Mouse (Mus musculus): ENCODE measurements around the gene Tubb2b. TPM values are rescaled to one million over a fixed set of nuclear protein-coding genes. Genes with fewer than 3 reads are reported as not detected.
A peak's percentile ranks its signal among the peaks of the same experiment; 100 is the strongest.

The Tubb2b gene
- total and polyA plus RNA-seq, 2 experiments from 2014 or later: 937 to 4,995 TPM

- no peaks in the 10 kb centered on the region for H3K36me3 ChIP-seq (ENCODE audit: insufficient read depth, low read length)
- no peaks in the 10 kb centered on the region for H3K9me3 ChIP-seq (ENCODE audit: low read length)
- H3K27me3 ChIP-seq (ENCODE audit: insufficient read depth, low read length): no peaks in the 10 kb centered on the region
- TF ChIP-seq CTCF (IDR thresholded peaks at IDR 0.05): peak; percentile 52
- 88% methylated on average over 3 of the region's 3 CpGs for WGBS
- no peak overlapping the region for H3K4me3 ChIP-seq (ENCODE audit: low read depth, low read length)
- H3K4me2 ChIP-seq (ENCODE audit: low read depth, low read length, poor library complexity, severe bottlenecking): no peak overlapping the region
- ATAC-seq (ENCODE audit: low FRiP score): no peak
- H3K27ac ChIP-seq (ENCODE audit: low read depth, low read length): no peak overlapping the region
- H3K4me1 ChIP-seq (ENCODE audit: insufficient read depth, low read length): no peaks in the 10 kb centered on the region
- no peak for DNase-seq (ENCODE audit: low spot score)
- H3K9ac ChIP-seq (replicated peaks; ENCODE audit: low read length, poor library complexity, severe bottlenecking): no peak overlapping the region
Observed at GRCm38 (mm10) chr13:34157596-34158157, 27.4 kb upstream of the Tubb2b start.

GRCm38 (mm10) chr13:34156840-34157185 is 26.5 kb upstream of the Tubb2b start:
- Histone ChIP-seq H3K9me3 (ENCODE audit: low read length) (no peaks in the 10 kb centered on the region), H3K4me2 (ENCODE audit: low read depth, low read length, poor library complexity, severe bottlenecking) (no peak overlapping the region), H3K4me1 (ENCODE audit: insufficient read depth, low read length) (no peaks in the 10 kb centered on the region), H3K4me3 (ENCODE audit: low read depth, low read length) (no peak overlapping the region), H3K27me3 (ENCODE audit: insufficient read depth, low read length) (no peaks in the 10 kb centered on the region), H3K27ac (ENCODE audit: low read depth, low read length) (no peak overlapping the region; the same call in 1 of the 2 replicates), H3K36me3 (ENCODE audit: insufficient read depth, low read length) (no peaks in the 10 kb centered on the region), H3K9ac (replicated peaks; ENCODE audit: low read length, poor library complexity, severe bottlenecking) (no peak overlapping the region)
- 64% methylated on average over 2 of the region's 2 CpGs for WGBS
- TF ChIP-seq CTCF (IDR thresholded peaks at IDR 0.05): no peak
- DNase-seq (ENCODE audit: low spot score) (peak; percentile 80), ATAC-seq (ENCODE audit: low FRiP score) (no peak)

GRCm38 (mm10) chr13:34156133-34156839 is 26.0 kb upstream of the Tubb2b start:
- no peak for ATAC-seq (ENCODE audit: low FRiP score)
- no peaks in the 10 kb centered on the region for H3K36me3 ChIP-seq (ENCODE audit: insufficient read depth, low read length)
- no peak overlapping the region for H3K9ac ChIP-seq (replicated peaks; ENCODE audit: low read length, poor library complexity, severe bottlenecking)

GRCm38 (mm10) chr13:34154931-34155272 is 24.6 kb upstream of the Tubb2b start:
- H3K27me3 ChIP-seq (ENCODE audit: insufficient read depth, low read length): no peaks in the 10 kb centered on the region
- H3K9me3 ChIP-seq (ENCODE audit: low read length): no peaks in the 10 kb centered on the region
- H3K9ac ChIP-seq (replicated peaks; ENCODE audit: low read length, poor library complexity, severe bottlenecking): no peak overlapping the region; the same call in 1 of the 2 replicates
- no peaks in the 10 kb centered on the region for H3K4me1 ChIP-seq (ENCODE audit: insufficient read depth, low read length)
- H3K27ac ChIP-seq (ENCODE audit: low read depth, low read length): peak overlapping the region; percentile 68
- no peak for ATAC-seq (ENCODE audit: low FRiP score)
- peak overlapping the region; percentile 36 for H3K4me2 ChIP-seq (ENCODE audit: low read depth, low read length, poor library complexity, severe bottlenecking)
- 20% methylated on average over 3 of the region's 3 CpGs for whole genome bisulfite sequencing
- peak overlapping the region; percentile 21 for H3K4me3 ChIP-seq (ENCODE audit: low read depth, low read length)
- peak; percentile 85 for TF ChIP-seq CTCF (IDR thresholded peaks at IDR 0.05)
- no peaks in the 10 kb centered on the region for H3K36me3 ChIP-seq (ENCODE audit: insufficient read depth, low read length)
- peak; percentile 83 for DNase-seq (ENCODE audit: low spot score)

More at GRCm38 (mm10) chr13:34156133-34156839, 26.0 kb upstream of the Tubb2b start:
- Histone ChIP-seq H3K27ac (ENCODE audit: low read depth, low read length) (no peak overlapping the region; the same call in 1 of the 2 replicates), H3K4me3 (ENCODE audit: low read depth, low read length) (no peak overlapping the region), H3K4me1 (ENCODE audit: insufficient read depth, low read length) (no peaks in the 10 kb centered on the region), H3K4me2 (ENCODE audit: low read depth, low read length, poor library complexity, severe bottlenecking) (no peak overlapping the region), H3K27me3 (ENCODE audit: insufficient read depth, low read length) (no peaks in the 10 kb centered on the region), H3K9me3 (ENCODE audit: low read length) (no peaks in the 10 kb centered on the region)
- TF ChIP-seq CTCF (IDR thresholded peaks at IDR 0.05): no peak
- no peak for DNase-seq (ENCODE audit: low spot score)
- 58% methylated on average over 8 of the region's 8 CpGs for WGBS

GRCm38 (mm10) chr13:34154217-34154930 is 24.1 kb upstream of the Tubb2b start:
- no peaks in the 10 kb centered on the region for H3K27me3 ChIP-seq (ENCODE audit: insufficient read depth, low read length)
- H3K4me3 ChIP-seq (ENCODE audit: low read depth, low read length): peak overlapping the region; percentile 21
- ATAC-seq (ENCODE audit: low FRiP score) (peak; percentile 66), DNase-seq (ENCODE audit: low spot score) (peak; percentile 93)
- no peaks in the 10 kb centered on the region; the same call in 1 of the 2 replicates for H3K4me1 ChIP-seq (ENCODE audit: insufficient read depth, low read length)
- WGBS: 33% methylated on average over 13 of the region's 13 CpGs
- TF ChIP-seq CTCF (IDR thresholded peaks at IDR 0.05): peak; percentile 83
- H3K27ac ChIP-seq (ENCODE audit: low read depth, low read length): peak overlapping the region; percentile 68
- H3K4me2 ChIP-seq (ENCODE audit: low read depth, low read length, poor library complexity, severe bottlenecking): peak overlapping the region; percentile 36
- no peaks in the 10 kb centered on the region for H3K36me3 ChIP-seq (ENCODE audit: insufficient read depth, low read length)
- H3K9me3 ChIP-seq (ENCODE audit: low read length): no peaks in the 10 kb centered on the region
- no peak overlapping the region; the same call in 1 of the 2 replicates for H3K9ac ChIP-seq (replicated peaks; ENCODE audit: low read length, poor library complexity, severe bottlenecking)
